ENCODE assay signal across 8 mouse cellular contexts in genomic region chr19:6297641-6298040, GRCm38 (mm10). TPM values are rescaled to one million over a fixed set of nuclear protein-coding genes. Genes with fewer than 3 reads are reported as not detected.
DNase-seq lines count a peak whose midpoint lies in the region; ATAC-seq and TF ChIP-seq lines count a peak whose summit lies in the region.

No protein-coding gene starts in this region.

- peak overlapping the region; percentile 55 for H3K4me2 ChIP-seq in liver, embryonic 14.5 days (ENCODE audit: low read depth)
- H3K4me2 ChIP-seq in forebrain, embryonic 16.5 days (ENCODE audit: low read length) = no peak overlapping the region

- H3K36me3 ChIP-seq in MEL (ENCODE audit: control insufficient read depth in 1 of 2, insufficient read depth in 2 of 2, low read length in 2 of 2) = peaks cover 6 to 54% of the 10 kb centered on the region in 2 experiments
- peaks cover 50% of the 10 kb centered on the region for H3K36me3 ChIP-seq in liver, embryonic 14.5 days (replicated peaks; ENCODE audit: control insufficient read depth, insufficient read depth, low read depth)
- H3K36me3 ChIP-seq in forebrain, embryonic 16.5 days (ENCODE audit: control insufficient read depth, insufficient read depth) = peaks cover 31% of the 10 kb centered on the region
- H3K36me3 ChIP-seq in thymus, adult 2 months (ENCODE audit: control insufficient read depth, insufficient read depth, low read length) = peaks cover 6% of the 10 kb centered on the region; the same call in 1 of the 2 replicates

- H3K27me3 ChIP-seq in MEL (ENCODE audit: control insufficient read depth in 1 of 2, insufficient read depth in 2 of 2, low read length in 2 of 2) = no peaks in the 10 kb centered on the region
- H3K27me3 ChIP-seq in liver, embryonic 14.5 days (ENCODE audit: control insufficient read depth, insufficient read depth, low read length) = no peaks in the 10 kb centered on the region
- H3K27me3 ChIP-seq in forebrain, embryonic 16.5 days (replicated peaks; ENCODE audit: control insufficient read depth, insufficient read depth, low read length) = no peaks in the 10 kb centered on the region
- H3K27me3 ChIP-seq in thymus, adult 2 months (ENCODE audit: control insufficient read depth, insufficient read depth, low read length) = no peaks in the 10 kb centered on the region

- peak; percentile 80 to 81 for TF ChIP-seq EP300 in MEL (IDR thresholded peaks at IDR 0.05; ENCODE audit: low read depth in 1 of 2, low read length in 2 of 2)
- TF ChIP-seq EP300 in liver, embryonic 14.5 days (IDR thresholded peaks at IDR 0.05; ENCODE audit: low read depth) = no peak

- 45% methylated on average over 9 of the region's 9 CpGs for WGBS in liver, embryonic 14.5 days (ENCODE audit: insufficient replicate concordance)
- WGBS in forebrain, embryonic 16.5 days = 95% methylated on average over 9 of the region's 9 CpGs
- 55% methylated on average over 9 of the region's 9 CpGs for WGBS in thymus, adult 2 months

- no peak for TF ChIP-seq RAD21 in MEL (IDR thresholded peaks at IDR 0.05; ENCODE audit: low read depth, low read length)

- peaks cover 33 to 63% of the 10 kb centered on the region in 2 experiments for H3K4me1 ChIP-seq in MEL (ENCODE audit: control insufficient read depth in 1 of 2, insufficient read depth in 2 of 2, low read length in 2 of 2)
- H3K4me1 ChIP-seq in liver, embryonic 14.5 days (replicated peaks; ENCODE audit: control insufficient read depth in 2 of 2, insufficient read depth in 2 of 2, low read length in 1 of 2) = peaks cover 66 to 69% of the 10 kb centered on the region in 2 experiments
- H3K4me1 ChIP-seq in forebrain, embryonic 16.5 days (replicated peaks; ENCODE audit: control insufficient read depth, insufficient read depth, low read length) = no peaks in the 10 kb centered on the region
- peaks cover 25% of the 10 kb centered on the region for H3K4me1 ChIP-seq in thymus, adult 2 months (replicated peaks; ENCODE audit: control insufficient read depth, insufficient read depth, low read length)

- no peak for TF ChIP-seq CTCF in MEL (IDR thresholded peaks at IDR 0.05 in 2 of 3, conservative IDR thresholded peaks at IDR 0.05 in 1 of 3; ENCODE audit: control insufficient read depth in 1 of 3, insufficient read depth in 1 of 3, low read depth in 2 of 3, low read length in 3 of 3, poor library complexity in 1 of 3, severe bottlenecking in 1 of 3)
- TF ChIP-seq CTCF in liver, embryonic 14.5 days (IDR thresholded peaks at IDR 0.05; ENCODE audit: low read depth) = no peak
- TF ChIP-seq CTCF in thymus, adult 2 months (IDR thresholded peaks at IDR 0.05; ENCODE audit: borderline replicate concordance, control insufficient read depth, extremely low read depth, insufficient read depth, low read length, poor library complexity) = no peak

- H3K9me3 ChIP-seq in MEL (replicated peaks; ENCODE audit: insufficient read depth, low read length) = no peaks in the 10 kb centered on the region
- H3K9me3 ChIP-seq in liver, embryonic 14.5 days (ENCODE audit: control insufficient read depth, low read length) = no peaks in the 10 kb centered on the region
- H3K9me3 ChIP-seq in forebrain, embryonic 16.5 days (ENCODE audit: control insufficient read depth, low read length) = no peaks in the 10 kb centered on the region

- H3K4me3 ChIP-seq in MEL (ENCODE audit: control insufficient read depth in 1 of 2, insufficient read depth in 1 of 2, low read depth in 2 of 2, low read length in 2 of 2) = no peak overlapping the region
- H3K4me3 ChIP-seq in liver, embryonic 14.5 days (ENCODE audit: insufficient read depth in 1 of 2, low read depth in 2 of 2, low read length in 2 of 2) = peak overlapping the region in 1 of 2 experiments; percentile 13; a peak in 2 of 4 replicates
- H3K4me3 ChIP-seq in forebrain, embryonic 16.5 days (replicated peaks; ENCODE audit: low read length) = no peak overlapping the region
- H3K4me3 ChIP-seq in thymus, adult 2 months (ENCODE audit: control insufficient read depth, insufficient read depth, low read length) = no peak overlapping the region

- peak; percentile 56 for ATAC-seq in erythroid progenitor cell, adult 5-6 weeks (replicated peaks; ENCODE audit: low FRiP score, poor library complexity, severe bottlenecking)
- peak; percentile 54 for ATAC-seq in liver, embryonic 14.5 days (ENCODE audit: insufficient read depth)
- ATAC-seq in forebrain, embryonic 16.5 days = no peak

- TF ChIP-seq POLR2A in MEL (IDR thresholded peaks at IDR 0.05; ENCODE audit: control insufficient read depth in 1 of 2, insufficient read depth in 1 of 2, low read depth in 1 of 2, low read length in 2 of 2, poor library complexity in 1 of 2) = no peak
- no peak for TF ChIP-seq POLR2A in thymus, adult 2 months (IDR thresholded peaks at IDR 0.05; ENCODE audit: control insufficient read depth, extremely low read depth, insufficient read depth, low read length, poor library complexity)

- DNase-seq in CD4-positive helper T cell, adult 2 months (ENCODE audit: low read depth, low spot score) = peak; percentile 70
- DNase-seq in MEL (ENCODE audit: low read depth, low spot score) = peak; percentile 92
- peak in 2 of 3 experiments; percentile 67 to 74 for DNase-seq in liver, embryonic 14.5 days (ENCODE audit: low read depth in 3 of 3, low spot score in 3 of 3)
- no peak for DNase-seq in layer of hippocampus, adult 9-11 months
- DNase-seq in thymus, postnatal 0 days (ENCODE audit: low spot score) = no peak
- no peak for DNase-seq in thymus, adult 2 months

- peak overlapping the region; percentile 16; the same call in 1 of the 2 replicates for H3K9ac ChIP-seq in MEL (ENCODE audit: control insufficient read depth, low read depth, low read length, poor library complexity, severe bottlenecking)
- peak overlapping the region; percentile 48 for H3K9ac ChIP-seq in liver, embryonic 14.5 days (replicated peaks)
- H3K9ac ChIP-seq in forebrain, embryonic 16.5 days (replicated peaks; ENCODE audit: low read depth, low read length) = no peak overlapping the region

- H3K79me2 ChIP-seq in MEL (ENCODE audit: control insufficient read depth, insufficient read depth, low read length, poor library complexity) = no peaks in the 10 kb centered on the region

- peak overlapping the region; percentile 77 for H3K27ac ChIP-seq in MEL (ENCODE audit: control insufficient read depth, low read depth, low read length)
- H3K27ac ChIP-seq in liver, embryonic 14.5 days = peak overlapping the region; percentile 79
- H3K27ac ChIP-seq in forebrain, embryonic 16.5 days (ENCODE audit: low read length) = no peak overlapping the region
- H3K27ac ChIP-seq in thymus, adult 2 months (ENCODE audit: control insufficient read depth, insufficient read depth, low read length) = no peak overlapping the region

RNA-seq across cellular contexts. Expression of gene Cdc42bpg, which starts 8.6 kb away (rescaled TPM):
- total RNA-seq in MEL (2012; rRNA removed) = 2.0 and 2.6 TPM in 2 replicates
- polyA plus RNA-seq in MEL (2012; ENCODE audit: insufficient read depth in 1 of 2, insufficient read length in 2 of 2, low read depth in 1 of 2, low replicate concordance in 2 of 2, missing spikeins in 1 of 2) = 1 to 10 TPM in 1 of 2 experiments, not detected in 1; 4.5 TPM
- total RNA-seq in erythroid progenitor cell, adult 5-6 weeks (2015; ENCODE audit: low replicate concordance) = 0.36 TPM in 1 of 2 replicates, not detected in the other
- 1.4 and 1.5 TPM in 2 replicates for total RNA-seq in erythroid progenitor cell, adult 5-6 weeks (2017; ENCODE audit: low replicate concordance)
- polyA plus RNA-seq in liver, embryonic 14.5 days (2012; rRNA removed) = 2.0 and 2.1 TPM in 2 replicates
- polyA plus RNA-seq in liver, embryonic 14.5 days (2014; fragmentation: Nextera tagmentation; extraction: Ambion mirVana) = 0.32 and 0.33 TPM in 2 replicates
- 0.52 and 1.1 TPM in 2 replicates for polyA plus RNA-seq in forebrain, embryonic 16.5 days (2015; fragmentation: Nextera tagmentation; extraction: Ambion mirVana)
- polyA plus RNA-seq in thymus, postnatal 0 days (2015; fragmentation: Nextera tagmentation; extraction: Ambion mirVana) = 0.37 and 0.52 TPM in 2 replicates
- polyA plus RNA-seq in thymus, adult 2 months (2012; rRNA removed) = 12.8 and 12.9 TPM in 2 replicates

RNA-seq across cellular contexts. Expression of gene Ehd1, which starts 21.1 kb away (rescaled TPM):
- 57.8 and 65.9 TPM in 2 replicates for total RNA-seq in MEL (2012; rRNA removed)
- 100 to 1,000 TPM in 1 of 2 experiments, not detected in 1; 105 TPM for polyA plus RNA-seq in MEL (2012; ENCODE audit: insufficient read depth in 1 of 2, insufficient read length in 2 of 2, low read depth in 1 of 2, low replicate concordance in 2 of 2, missing spikeins in 1 of 2)
- total RNA-seq in erythroid progenitor cell, adult 5-6 weeks (2015; ENCODE audit: low replicate concordance) = 20.1 and 23.4 TPM in 2 replicates
- 17.5 and 30.7 TPM in 2 replicates for total RNA-seq in erythroid progenitor cell, adult 5-6 weeks (2017; ENCODE audit: low replicate concordance)
- 65.3 and 81.6 TPM in 2 replicates for polyA plus RNA-seq in liver, embryonic 14.5 days (2012; rRNA removed)
- 38.0 and 49.6 TPM in 2 replicates for polyA plus RNA-seq in liver, embryonic 14.5 days (2014; fragmentation: Nextera tagmentation; extraction: Ambion mirVana)
- 105 and 106 TPM in 2 replicates for polyA plus RNA-seq in forebrain, embryonic 16.5 days (2015; fragmentation: Nextera tagmentation; extraction: Ambion mirVana)
- 29.5 and 29.9 TPM in 2 replicates for polyA plus RNA-seq in thymus, postnatal 0 days (2015; fragmentation: Nextera tagmentation; extraction: Ambion mirVana)
- polyA plus RNA-seq in thymus, adult 2 months (2012; rRNA removed) = 141 and 159 TPM in 2 replicates

RNA-seq across cellular contexts. Expression of gene Men1, which starts 37.1 kb away (rescaled TPM):
- total RNA-seq in MEL (2012; rRNA removed) = 37.7 and 39.4 TPM in 2 replicates
- 100 to 1,000 TPM in 1 of 2 experiments, not detected in 1; 132 TPM for polyA plus RNA-seq in MEL (2012; ENCODE audit: insufficient read depth in 1 of 2, insufficient read length in 2 of 2, low read depth in 1 of 2, low replicate concordance in 2 of 2, missing spikeins in 1 of 2)
- 5.4 and 23.9 TPM in 2 replicates for total RNA-seq in erythroid progenitor cell, adult 5-6 weeks (2015; ENCODE audit: low replicate concordance)
- 10.0 and 17.1 TPM in 2 replicates for total RNA-seq in erythroid progenitor cell, adult 5-6 weeks (2017; ENCODE audit: low replicate concordance)
- 19.9 and 20.4 TPM in 2 replicates for polyA plus RNA-seq in liver, embryonic 14.5 days (2012; rRNA removed)
- 12.5 and 13.5 TPM in 2 replicates for polyA plus RNA-seq in liver, embryonic 14.5 days (2014; fragmentation: Nextera tagmentation; extraction: Ambion mirVana)
- 96.1 and 96.5 TPM in 2 replicates for polyA plus RNA-seq in forebrain, embryonic 16.5 days (2015; fragmentation: Nextera tagmentation; extraction: Ambion mirVana)
- 54.0 and 54.2 TPM in 2 replicates for polyA plus RNA-seq in thymus, postnatal 0 days (2015; fragmentation: Nextera tagmentation; extraction: Ambion mirVana)
- polyA plus RNA-seq in thymus, adult 2 months (2012; rRNA removed) = 141 and 143 TPM in 2 replicates

RNA-seq across cellular contexts. Expression of gene Map4k2, which starts 43.3 kb away (rescaled TPM):
- total RNA-seq in MEL (2012; rRNA removed) = 8.0 and 10.2 TPM in 2 replicates
- 10 to 100 TPM in 1 of 2 experiments, not detected in 1; 22.3 TPM for polyA plus RNA-seq in MEL (2012; ENCODE audit: insufficient read depth in 1 of 2, insufficient read length in 2 of 2, low read depth in 1 of 2, low replicate concordance in 2 of 2, missing spikeins in 1 of 2)
- total RNA-seq in erythroid progenitor cell, adult 5-6 weeks (2015; ENCODE audit: low replicate concordance) = 14.7 and 19.8 TPM in 2 replicates
- total RNA-seq in erythroid progenitor cell, adult 5-6 weeks (2017; ENCODE audit: low replicate concordance) = 19.4 and 37.7 TPM in 2 replicates
- polyA plus RNA-seq in liver, embryonic 14.5 days (2012; rRNA removed) = 15.9 and 17.6 TPM in 2 replicates
- 3.0 and 3.7 TPM in 2 replicates for polyA plus RNA-seq in liver, embryonic 14.5 days (2014; fragmentation: Nextera tagmentation; extraction: Ambion mirVana)
- polyA plus RNA-seq in forebrain, embryonic 16.5 days (2015; fragmentation: Nextera tagmentation; extraction: Ambion mirVana) = 12.3 and 21.2 TPM in 2 replicates
- 49.6 and 57.3 TPM in 2 replicates for polyA plus RNA-seq in thymus, postnatal 0 days (2015; fragmentation: Nextera tagmentation; extraction: Ambion mirVana)
- polyA plus RNA-seq in thymus, adult 2 months (2012; rRNA removed) = 1,004 and 1,040 TPM in 2 replicates

RNA-seq across cellular contexts. Expression of gene Atg2a, which starts 56.2 kb away (rescaled TPM):
- 7.9 and 10.6 TPM in 2 replicates for total RNA-seq in MEL (2012; rRNA removed)
- polyA plus RNA-seq in MEL (2012; ENCODE audit: insufficient read depth in 1 of 2, insufficient read length in 2 of 2, low read depth in 1 of 2, low replicate concordance in 2 of 2, missing spikeins in 1 of 2) = 10 to 100 TPM in 1 of 2 experiments, not detected in 1; 21.7 TPM
- 13.8 and 18.0 TPM in 2 replicates for total RNA-seq in erythroid progenitor cell, adult 5-6 weeks (2015; ENCODE audit: low replicate concordance)
- total RNA-seq in erythroid progenitor cell, adult 5-6 weeks (2017; ENCODE audit: low replicate concordance) = 18.4 and 18.6 TPM in 2 replicates
- polyA plus RNA-seq in liver, embryonic 14.5 days (2012; rRNA removed) = 5.0 and 5.4 TPM in 2 replicates
- polyA plus RNA-seq in liver, embryonic 14.5 days (2014; fragmentation: Nextera tagmentation; extraction: Ambion mirVana) = 4.1 and 4.4 TPM in 2 replicates
- 11.2 and 13.1 TPM in 2 replicates for polyA plus RNA-seq in forebrain, embryonic 16.5 days (2015; fragmentation: Nextera tagmentation; extraction: Ambion mirVana)
- 5.6 and 6.5 TPM in 2 replicates for polyA plus RNA-seq in thymus, postnatal 0 days (2015; fragmentation: Nextera tagmentation; extraction: Ambion mirVana)
- 82.4 and 90.3 TPM in 2 replicates for polyA plus RNA-seq in thymus, adult 2 months (2012; rRNA removed)

Comparison
In these comparisons a context has a peak if more than half of its experiments do, and no peak if none do; other contexts are left out.
1. DNase-seq: peak in CD4-positive helper T cell, adult 2 months (single experiment), MEL (single experiment) and liver, embryonic 14.5 days (2 of 3); none in layer of hippocampus, adult 9-11 months (single experiment), thymus, postnatal 0 days (single experiment) and thymus, adult 2 months (single experiment).
2. H3K27ac ChIP-seq: peak in MEL (single experiment) and liver, embryonic 14.5 days (single experiment); none in forebrain, embryonic 16.5 days (single experiment) and thymus, adult 2 months (single experiment).